Mouse (Mus musculus) cerebellum, postnatal 36 days (tissue): ENCODE data around the gene Scp2.
"Not testable (repeated sequence)": the region's sequence is repeated elsewhere in the genome, so short reads cannot be mapped to it uniquely, and the experiment has no call there.

ENCODE experiments used
- DNase-seq, 2 experiments: peaks; one replicate each; pipeline ENCODE4 v3.0.0; 2021 to 2022; ENCODE audit warnings: mixed read lengths in 2 of 2

Scp2 gene

GRCm38 (mm10) chr4:108096345-108096744, 48.5 kb downstream of the Scp2 start, which contains the start of gene Podn:
Podn (minus strand) TSS chr4:108096445.
- no peak for DNase-seq

GRCm38 (mm10) chr4:108092741-108093397, 51.9 kb downstream of the Scp2 start:
- no peak for DNase-seq

GRCm38 (mm10) chr4:108083993-108084392, 60.8 kb downstream of the Scp2 start:
- no peak for DNase-seq

GRCm38 (mm10) chr4:108083032-108083735, 61.6 kb downstream of the Scp2 start:
- no peak for DNase-seq

GRCm38 (mm10) chr4:108082401-108082806, 62.4 kb downstream of the Scp2 start:
- DNase-seq, result no peak

- no peak for DNase-seq
These were observed 63.9 kb downstream of the Scp2 start for GRCm38 (mm10) chr4:108080876-108081275.

- DNase-seq, result no peak
These were observed 65.0 kb downstream of the Scp2 start for GRCm38 (mm10) chr4:108079762-108080161.

- not testable (repeated sequence) for DNase-seq
These were observed 65.6 kb downstream of the Scp2 start for GRCm38 (mm10) chr4:108079191-108079590.

GRCm38 (mm10) chr4:108077224-108077955, 67.4 kb downstream of the Scp2 start:
- DNase-seq, result no peak

GRCm38 (mm10) chr4:108074204-108074823, 70.5 kb downstream of the Scp2 start:
- DNase-seq, result no peak

- DNase-seq, result no peak
These were observed 72.7 kb downstream of the Scp2 start for GRCm38 (mm10) chr4:108072086-108072485.

- peak; percentile 95 to 96 for DNase-seq
These were observed 73.4 kb downstream of the Scp2 start for GRCm38 (mm10) chr4:108071235-108071901.

GRCm38 (mm10) chr4:108070723-108071122, 74.1 kb downstream of the Scp2 start:
- DNase-seq, result peak in 1 of 2 experiments; percentile 28

- DNase-seq, result no peak
These were observed 74.5 kb downstream of the Scp2 start for GRCm38 (mm10) chr4:108070286-108070685.

- no peak for DNase-seq
These were observed 76.7 kb downstream of the Scp2 start for GRCm38 (mm10) chr4:108068081-108068480.

GRCm38 (mm10) chr4:108067261-108067660, 77.5 kb downstream of the Scp2 start:
- DNase-seq, result no peak

GRCm38 (mm10) chr4:108066569-108066968, 78.2 kb downstream of the Scp2 start:
- no peak for DNase-seq

- no peak for DNase-seq
These were observed 79.5 kb downstream of the Scp2 start for GRCm38 (mm10) chr4:108065176-108065844.

- no peak for DNase-seq
These were observed 81.2 kb downstream of the Scp2 start for GRCm38 (mm10) chr4:108063616-108064015.

GRCm38 (mm10) chr4:108062524-108062923, 82.3 kb downstream of the Scp2 start:
- DNase-seq, result no peak

- peak; percentile 26 to 33 for DNase-seq
These were observed 84.0 kb downstream of the Scp2 start for GRCm38 (mm10) chr4:108060774-108061173.
